Mouse (Mus musculus) right cerebral cortex, adult 2 months (tissue): ENCODE measurements at regions not wholly inside any gene's neighbourhood (a gene's known extent, or its start where the extent isn't known, plus 50 kb on each side); places are given as distances from the start of the nearest gene placed in this dataset.

Experiments used
- DNase-seq, 2 experiments: peaks; one replicate each; pipeline ENCODE4 v3.0.0; 2021 to 2022; ENCODE audit warnings: low spot score in 2 of 2

- no peak for DNase-seq
Measured at GRCm38 (mm10) chr11:89147990-89148389, 74.3 kb downstream of the Gm525 start.

- DNase-seq = no peak
Measured at GRCm38 (mm10) chr11:89145281-89145945, 71.8 kb downstream of the Gm525 start.

GRCm38 (mm10) chr11:89142527-89143154 is 69.0 kb downstream of the Gm525 start:
- no peak for DNase-seq
